Mouse (Mus musculus): ENCODE measurements around the gene Rusc1.

Gene Rusc1

GRCm38 (mm10) chr3:89093175-89093574, at the start of gene Rusc1:
Gene Rusc1 (minus strand): TSS chr3:89093311.
- in situ Hi-C loops (cut with MboI; ENCODE audit: unreplicated experiment in 2 of 2) = loop anchor here (5.0 kb wide), 2 partner anchors 64 to 124 kb away; partner anchors contain the start of gene Thbs3 (in 1 of the 2)

DNA sequence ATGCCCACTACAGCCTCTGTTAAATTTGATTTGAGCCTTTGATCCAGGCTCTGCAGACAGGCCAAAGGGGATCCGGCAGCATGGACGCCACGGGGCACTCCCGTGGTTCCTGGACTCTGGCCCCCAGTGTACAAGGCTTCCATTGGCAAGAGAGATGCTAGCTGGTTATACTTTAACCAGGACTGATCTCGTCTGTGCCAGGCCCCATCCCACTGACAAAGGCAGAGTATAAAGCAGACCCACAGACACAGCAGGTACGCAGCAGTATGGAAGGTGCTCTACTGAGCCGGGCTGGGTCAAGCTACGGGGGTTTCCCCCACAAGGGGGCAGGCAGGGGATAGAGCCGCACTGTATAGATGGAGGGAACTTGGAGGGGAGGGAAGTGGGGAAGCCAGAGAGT, 43.3 kb upstream of the Rusc1 start:
- in situ Hi-C loops (cut with MboI; ENCODE audit: unreplicated experiment in 2 of 2) = no loop called here

- in situ Hi-C loops (cut with MboI; ENCODE audit: unreplicated experiment in 2 of 2) = no loop called here
Measured at GRCm38 (mm10) chr3:89135958-89136357, 42.8 kb upstream of the Rusc1 start, which contains the start of gene Pklr. Gene Pklr (plus strand): TSS chr3:89136142.

DNA sequence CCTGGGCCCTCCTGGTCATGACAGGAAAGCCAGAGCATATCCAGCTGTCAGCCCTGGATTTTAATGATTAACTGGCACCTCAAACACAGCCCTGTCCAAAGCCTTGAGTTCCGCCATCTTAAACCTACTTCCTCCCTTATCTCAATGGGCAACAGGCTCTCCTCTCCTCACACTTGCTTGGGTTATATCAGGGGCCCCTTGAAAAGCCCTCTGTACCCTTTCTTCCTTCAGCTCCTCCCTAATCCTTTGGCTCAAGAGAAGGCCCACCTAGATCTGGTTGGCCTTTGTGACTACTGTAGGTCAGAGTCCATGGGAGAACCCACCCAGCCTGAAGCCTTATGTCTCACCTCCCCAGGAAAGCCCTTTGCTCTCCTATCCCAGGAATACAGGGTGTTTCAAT, 40.6 kb upstream of the Rusc1 start:
- in situ Hi-C loops (cut with MboI; ENCODE audit: unreplicated experiment in 2 of 2) = no loop called here

DNA sequence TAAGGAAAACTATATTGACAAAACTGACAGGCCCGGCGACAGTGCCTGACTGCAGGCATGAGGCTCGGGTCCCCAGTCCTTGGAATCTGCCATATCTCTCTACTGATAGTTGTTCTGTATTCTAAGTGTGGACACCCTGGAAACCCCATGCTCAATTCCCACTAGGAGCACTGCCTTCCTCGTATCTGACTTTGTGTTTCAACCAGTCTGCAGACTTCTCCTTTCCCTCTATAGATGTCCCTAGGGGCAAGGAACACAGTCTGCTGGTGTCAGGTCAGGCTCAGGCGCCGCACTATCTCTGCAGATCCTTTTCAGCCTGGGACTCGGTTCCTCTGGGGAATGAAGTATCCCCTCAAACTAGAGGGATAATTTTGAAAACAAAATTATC, 39.9 kb upstream of the Rusc1 start:
- in situ Hi-C loops (cut with MboI; ENCODE audit: unreplicated experiment in 2 of 2) = no loop called here

GRCm38 (mm10) chr3:89132285-89133062, 39.4 kb upstream of the Rusc1 start:
- in situ Hi-C loops (cut with MboI; ENCODE audit: unreplicated experiment in 2 of 2) = no loop called here

DNA sequence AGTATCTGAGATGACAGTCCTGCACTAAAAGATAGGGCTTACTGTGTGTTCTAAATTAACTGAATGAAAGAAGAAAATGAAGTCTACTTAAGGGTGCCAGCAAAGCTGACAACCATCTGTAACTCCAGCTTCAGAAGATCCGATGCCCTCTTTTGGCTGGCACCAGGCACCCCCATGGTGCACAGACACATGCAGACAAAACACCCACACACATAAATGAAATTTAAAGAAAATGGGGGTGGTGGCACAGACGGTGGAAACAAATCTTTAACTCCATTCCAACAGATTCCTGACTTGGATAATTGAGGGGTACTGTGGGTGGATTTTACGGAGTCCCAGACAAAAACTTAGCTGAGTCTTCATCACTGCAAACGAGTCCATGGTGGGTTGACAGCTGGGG, 38.7 kb upstream of the Rusc1 start:
- in situ Hi-C loops (cut with MboI; ENCODE audit: unreplicated experiment in 2 of 2) = no loop called here

DNA sequence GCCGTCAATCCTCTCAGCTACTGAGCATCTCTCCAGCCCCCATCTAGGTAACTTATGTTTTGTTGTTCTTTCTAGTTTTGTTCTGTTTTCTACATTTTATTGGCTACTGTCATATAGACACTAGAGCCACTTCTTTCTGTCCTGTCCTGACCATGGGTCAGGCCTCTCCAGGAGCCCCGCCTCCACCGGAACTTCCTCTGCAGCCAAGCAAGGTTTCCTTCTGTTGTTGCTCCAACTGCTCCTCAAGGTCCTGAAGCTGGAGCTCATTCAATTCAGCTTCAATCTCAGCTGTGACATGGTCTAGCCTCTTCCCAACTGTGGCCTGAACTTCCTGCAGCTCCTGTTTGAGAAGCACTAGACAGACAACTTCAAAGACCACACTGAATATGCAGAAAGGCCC, 36.8 kb upstream of the Rusc1 start:
- in situ Hi-C loops (cut with MboI; ENCODE audit: unreplicated experiment in 2 of 2) = no loop called here

DNA sequence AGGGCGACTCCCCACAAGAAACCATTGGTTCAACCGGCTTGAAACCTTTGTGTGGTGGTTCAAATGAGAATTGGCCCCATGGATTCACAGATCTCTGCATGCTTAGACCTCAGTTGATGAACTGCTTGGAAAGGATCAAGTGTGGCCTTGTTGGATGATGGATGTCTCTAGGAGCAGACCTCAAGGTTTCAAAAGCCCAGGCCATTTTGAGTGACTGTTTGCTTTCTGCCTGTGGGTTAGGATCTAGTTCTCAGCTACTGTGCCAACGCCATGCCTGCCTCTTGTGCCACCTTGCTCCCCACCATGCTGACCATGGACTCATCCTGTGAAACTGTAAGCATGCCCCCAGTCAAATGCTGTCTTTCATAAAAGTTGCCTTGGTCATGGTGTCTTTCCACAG, 32.9 kb upstream of the Rusc1 start:
- in situ Hi-C loops (cut with MboI; ENCODE audit: unreplicated experiment in 2 of 2) = no loop called here

DNA sequence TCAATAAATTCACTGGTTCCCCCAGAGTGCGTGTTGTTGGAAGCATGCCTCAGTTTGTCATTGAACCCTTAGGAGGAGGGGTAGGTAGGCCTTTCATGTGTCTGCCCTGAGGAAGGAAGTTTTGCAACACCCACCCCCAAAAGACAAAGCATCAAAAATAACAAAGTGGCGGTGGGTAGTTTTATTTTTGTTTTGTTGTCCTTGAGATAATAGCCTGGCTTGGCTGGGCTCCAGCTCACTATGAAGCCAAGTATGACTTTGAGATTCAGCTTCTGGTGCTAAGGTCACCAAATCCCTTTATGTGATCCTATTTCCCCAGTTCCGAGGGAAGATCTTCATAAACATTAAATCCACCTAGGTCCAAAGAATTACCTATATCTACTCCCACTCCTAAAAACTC, 31.1 kb upstream of the Rusc1 start:
- in situ Hi-C loops (cut with MboI; ENCODE audit: unreplicated experiment in 2 of 2) = no loop called here

DNA sequence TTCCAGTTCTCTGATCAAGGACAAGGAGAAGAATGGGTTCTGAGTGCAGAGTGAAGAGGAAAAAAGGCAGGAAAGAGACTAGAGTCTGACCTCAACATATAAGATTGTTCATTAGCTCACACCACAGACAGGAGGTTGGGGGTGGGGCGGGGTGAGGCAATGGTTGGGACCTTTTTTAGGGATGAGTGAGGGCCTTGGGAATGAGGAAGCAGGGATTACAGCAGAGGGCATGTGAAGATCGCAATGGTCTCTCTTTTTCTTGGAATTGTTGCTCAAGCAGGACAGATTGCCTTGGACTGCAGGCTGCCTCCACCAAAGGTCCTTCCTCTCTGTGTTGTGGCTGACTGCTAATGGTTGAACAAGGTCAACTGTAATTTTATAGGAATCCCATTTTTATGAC, 30.2 kb upstream of the Rusc1 start:
- in situ Hi-C loops (cut with MboI; ENCODE audit: unreplicated experiment in 2 of 2) = no loop called here

DNA sequence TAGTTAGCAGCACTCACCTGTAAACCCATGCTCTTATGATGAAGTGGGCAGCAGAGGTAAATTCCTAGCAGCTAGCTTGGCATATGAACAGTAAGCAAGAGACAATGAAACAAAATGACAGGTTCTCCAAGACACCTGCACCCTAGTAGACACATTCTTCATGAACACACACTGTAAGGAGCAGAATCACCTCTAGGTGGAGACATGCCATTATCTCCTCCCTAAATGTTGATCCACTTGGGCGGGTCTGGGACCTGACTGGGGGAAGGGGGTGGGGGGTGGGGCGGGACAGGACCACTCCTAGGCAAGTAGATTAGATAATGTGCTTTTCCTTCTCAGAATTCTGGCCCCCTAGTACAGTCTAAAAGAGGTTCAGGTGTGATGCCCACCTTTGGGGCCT, 22.4 kb upstream of the Rusc1 start:
- in situ Hi-C loops (cut with MboI; ENCODE audit: unreplicated experiment in 2 of 2) = no loop called here

DNA sequence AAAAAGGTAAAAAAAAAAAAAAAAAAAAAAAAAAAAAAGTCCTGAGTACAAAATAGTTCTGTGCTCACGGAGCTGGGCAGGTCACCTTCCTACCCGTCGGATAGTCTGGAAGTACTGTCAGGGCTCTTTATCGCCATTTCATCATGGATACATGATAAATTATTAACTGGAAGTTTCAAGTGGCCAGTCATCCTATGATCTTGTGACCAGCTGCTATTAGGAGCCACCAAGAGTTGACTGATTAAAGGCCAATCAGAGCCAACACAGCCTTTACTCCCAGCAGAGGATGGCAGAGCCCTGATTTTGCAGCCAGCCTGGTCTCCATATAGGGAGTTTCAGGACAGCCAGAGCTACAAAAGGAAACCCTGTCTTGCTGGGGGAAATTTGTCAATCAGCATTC, 19.9 kb upstream of the Rusc1 start:
- in situ Hi-C loops (cut with MboI; ENCODE audit: unreplicated experiment in 2 of 2) = no loop called here

DNA sequence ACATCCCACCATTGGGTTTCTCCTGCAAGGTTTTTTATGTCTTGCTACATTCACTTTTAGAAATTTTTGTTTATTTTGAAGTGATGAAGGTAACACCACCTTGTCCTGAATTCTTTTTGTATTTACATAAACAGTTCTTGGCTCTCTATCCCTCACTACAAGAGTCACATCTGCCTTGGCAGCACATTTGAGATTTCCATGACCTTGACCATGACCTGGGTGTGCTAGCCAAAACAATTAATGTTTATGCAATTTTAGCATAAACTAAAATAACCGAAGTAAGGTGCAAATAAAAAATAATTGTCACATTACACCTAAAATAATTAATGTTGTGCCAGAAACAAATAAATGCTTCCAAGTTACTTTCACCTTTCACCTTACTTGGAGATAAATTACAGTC, 15.0 kb upstream of the Rusc1 start:
- in situ Hi-C loops (cut with MboI; ENCODE audit: unreplicated experiment in 2 of 2) = no loop called here

GRCm38 (mm10) chr3:89107545-89107944, 14.4 kb upstream of the Rusc1 start:
- in situ Hi-C loops (cut with MboI; ENCODE audit: unreplicated experiment in 2 of 2) = no loop called here

GRCm38 (mm10) chr3:89106881-89107280, 13.8 kb upstream of the Rusc1 start:
- in situ Hi-C loops (cut with MboI; ENCODE audit: unreplicated experiment in 2 of 2) = no loop called here

GRCm38 (mm10) chr3:89103291-89103595, 10.1 kb upstream of the Rusc1 start:
- in situ Hi-C loops (cut with MboI; ENCODE audit: unreplicated experiment in 2 of 2) = no loop called here

DNA sequence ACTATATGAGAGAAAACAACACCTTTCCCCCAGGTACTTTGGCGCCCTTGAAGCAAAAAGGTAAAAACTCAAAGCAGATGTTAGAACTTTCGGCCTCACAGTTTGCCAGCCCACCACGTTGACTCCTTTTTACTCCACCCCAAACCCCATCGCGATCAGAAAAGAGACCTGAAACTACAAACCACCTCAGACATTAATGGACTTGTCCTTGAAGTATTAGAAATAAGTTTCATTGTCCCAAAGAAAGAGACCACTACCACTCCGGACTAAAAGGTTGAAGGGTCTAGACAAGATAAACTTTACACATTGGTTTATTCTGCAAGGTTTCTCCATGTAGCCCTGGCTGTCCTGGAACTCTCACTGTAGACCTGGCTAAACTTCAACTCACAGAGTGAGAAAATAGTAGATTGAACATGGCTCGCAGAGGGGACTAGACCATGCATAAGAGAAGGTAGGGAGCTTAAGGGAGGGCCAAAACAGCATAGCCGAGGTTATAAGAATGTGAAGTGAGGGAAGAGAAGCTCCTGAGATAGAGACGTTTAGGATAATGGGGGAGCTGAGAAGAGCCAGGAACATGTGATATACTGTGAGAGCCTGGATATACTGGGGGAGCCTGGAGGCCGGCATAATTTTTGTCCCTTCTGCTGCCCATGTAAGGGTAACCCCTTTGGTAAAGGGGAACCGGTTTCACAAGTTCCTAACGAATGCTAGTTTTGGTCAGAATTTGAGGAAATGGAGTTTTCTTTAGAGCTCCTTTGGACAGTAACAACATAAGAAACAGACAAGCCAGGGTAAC, 9.6 kb upstream of the Rusc1 start:
- in situ Hi-C loops (cut with MboI; ENCODE audit: unreplicated experiment in 2 of 2) = no loop called here

- in situ Hi-C loops (cut with MboI; ENCODE audit: unreplicated experiment in 2 of 2) = no loop called here
Measured at GRCm38 (mm10) chr3:89101812-89102494, 8.8 kb upstream of the Rusc1 start, which contains the start of gene Fdps. Gene Fdps (minus strand): TSS chr3:89101959.

DNA sequence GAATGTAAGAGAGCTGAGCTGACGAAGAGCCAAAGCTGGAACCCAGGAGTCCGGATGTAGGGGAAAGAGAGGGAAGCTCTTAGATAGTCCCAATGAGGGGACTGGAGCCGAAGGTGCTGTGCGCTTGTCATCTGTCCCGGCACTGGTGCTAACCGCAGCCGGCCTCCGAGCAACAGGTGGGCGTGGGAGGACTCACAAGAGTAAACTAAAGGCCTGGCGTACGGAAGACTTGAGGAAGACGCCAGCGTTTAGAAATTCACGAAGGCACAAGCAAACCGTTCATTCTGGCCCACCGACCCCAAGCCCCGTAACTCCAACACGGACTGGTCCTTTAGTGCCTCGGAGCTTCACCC, 8.3 kb upstream of the Rusc1 start:
- in situ Hi-C loops (cut with MboI; ENCODE audit: unreplicated experiment in 2 of 2) = no loop called here

GRCm38 (mm10) chr3:89100811-89101210, 7.7 kb upstream of the Rusc1 start, which contains the start of gene Gm43738:
Gene Gm43738 (minus strand): TSS chr3:89101099.
- in situ Hi-C loops (cut with MboI; ENCODE audit: unreplicated experiment in 2 of 2) = no loop called here
